Mouse (Mus musculus) hindbrain, embryonic 13.5 days (tissue): ENCODE data around the gene Ndufaf2. TPM values are rescaled to one million over a fixed set of nuclear protein-coding genes. Genes with fewer than 3 reads are reported as not detected.
A peak's percentile ranks its signal among the peaks of the same experiment; 100 is the strongest.

Source experiments
- ATAC-seq: fragments of 200-750 bp; cut with Nextera tagmentation; 2 replicates; pipeline ENCODE4 v1.8.0; 2017; ENCODE audit warnings: moderate TSS enrichment; ENCODE audit not compliant: low FRiP score
- H3K27ac ChIP-seq: fragments of 300-500 bp; sonication (generic); 2 replicates; pipeline ENCODE4 v1.5.1; 2015; ENCODE audit warnings: inconsistent platforms, mild to moderate bottlenecking, moderate library complexity
- H3K27me3 ChIP-seq: fragments of 300-500 bp; sonication (generic); 2 replicates; pipeline ENCODE4 v1.6.1; 2015; ENCODE audit warnings: mild to moderate bottlenecking, inconsistent platforms
- H3K36me3 ChIP-seq: fragments of 300-500 bp; sonication (generic); 2 replicates; pipeline ENCODE4 v1.6.1; 2015; ENCODE audit warnings: mild to moderate bottlenecking, inconsistent platforms
- H3K4me1 ChIP-seq: fragments of 300-500 bp; sonication (generic); replicated peaks from 2 replicates; pipeline ENCODE4 v1.6.1; 2015; ENCODE audit warnings: inconsistent platforms
- H3K4me2 ChIP-seq: fragments of 300-500 bp; sonication (generic); 2 replicates; pipeline ENCODE4 v1.6.1; 2015; ENCODE audit warnings: inconsistent platforms, mild to moderate bottlenecking, moderate library complexity
- H3K4me3 ChIP-seq: fragments of 300-500 bp; sonication (generic); 2 replicates; pipeline ENCODE4 v1.5.1; 2015; ENCODE audit warnings: mild to moderate bottlenecking, inconsistent platforms
- H3K9ac ChIP-seq: fragments of 300-500 bp; sonication (generic); 2 replicates; pipeline ENCODE4 v1.6.1; 2015; ENCODE audit warnings: mild to moderate bottlenecking, inconsistent platforms
- H3K9me3 ChIP-seq: fragments of 300-500 bp; sonication (generic); 2 replicates; pipeline ENCODE4 v1.6.1; 2016; ENCODE audit warnings: inconsistent platforms
- WGBS: fragments of 180-500 bp; shearing (Covaris S2); methylation state at CpG from one replicate; pipeline ENCODE4 v1.1.7; 2015; 5-methylcytosine and 5-hydroxymethylcytosine counted together
- polyA plus RNA-seq: library from polyadenylated mRNA; unstranded; fragments of >200 nt; fragmentation: Nextera tagmentation; extraction: Ambion mirVana; gene quantifications from 2 replicates; pipeline ENCODE4 v1.2.1, GENCODE M21; 2015

The Ndufaf2 gene
- 77.6 and 88.2 TPM in 2 replicates for polyA plus RNA-seq

- Histone ChIP-seq H3K4me1 (peaks cover 18% of the 10 kb centered on the region), H3K9me3 (no peaks in the 10 kb centered on the region), H3K36me3 (peaks cover 14% of the 10 kb centered on the region), H3K4me2 (peak within 1 kb of the TSS; percentile 93), H3K9ac (peak within 1 kb of the TSS; percentile 82), H3K27ac (peak within 1 kb of the TSS; percentile 41), H3K4me3 (peak within 1 kb of the TSS; percentile 76), H3K27me3 (no peaks in the 10 kb centered on the region)
- WGBS: 1% methylated on average over 47 of the region's 47 CpGs
- ATAC-seq: peak; percentile 98
Observed at GRCm38 (mm10) chr13:108158465-108159240, at the start of gene Ndufaf2, which contains the start of gene Ercc8. Ndufaf2 (minus strand) TSS chr13:108158623. Ercc8 (plus strand) TSS chr13:108158731.

- no peak overlapping the region for H3K4me2 ChIP-seq
- no peak overlapping the region for H3K4me3 ChIP-seq
- no peak overlapping the region for H3K9ac ChIP-seq
- H3K36me3 ChIP-seq: no peaks in the 10 kb centered on the region
- no peaks in the 10 kb centered on the region for H3K9me3 ChIP-seq
- no peak for ATAC-seq
- H3K4me1 ChIP-seq: no peaks in the 10 kb centered on the region
- no peak overlapping the region for H3K27ac ChIP-seq
- H3K27me3 ChIP-seq: peaks cover 10% of the 10 kb centered on the region
- 74% methylated on average over 5 of the region's 5 CpGs for WGBS
Observed at GRCm38 (mm10) chr13:108208090-108208489, 49.7 kb upstream of the Ndufaf2 start.

- H3K9ac ChIP-seq: no peak overlapping the region
- no peaks in the 10 kb centered on the region for H3K4me1 ChIP-seq
- H3K27ac ChIP-seq: no peak overlapping the region
- no peak for ATAC-seq
- peaks cover 6% of the 10 kb centered on the region for H3K27me3 ChIP-seq
- WGBS: 81% methylated on average over 2 of the region's 2 CpGs
- H3K9me3 ChIP-seq: no peaks in the 10 kb centered on the region
- no peaks in the 10 kb centered on the region for H3K36me3 ChIP-seq
- no peak overlapping the region for H3K4me2 ChIP-seq
- no peak overlapping the region for H3K4me3 ChIP-seq
Observed at GRCm38 (mm10) chr13:108207447-108207846, 49.0 kb upstream of the Ndufaf2 start.

GRCm38 (mm10) chr13:108204857-108205256, 46.4 kb upstream of the Ndufaf2 start:
- Histone ChIP-seq H3K27me3 (no peaks in the 10 kb centered on the region), H3K27ac (no peak overlapping the region), H3K4me1 (no peaks in the 10 kb centered on the region), H3K4me3 (no peak overlapping the region), H3K36me3 (no peaks in the 10 kb centered on the region), H3K9me3 (no peaks in the 10 kb centered on the region), H3K4me2 (no peak overlapping the region), H3K9ac (no peak overlapping the region)
- no peak for ATAC-seq
- WGBS: 87% methylated on average over 3 of the region's 3 CpGs

- no peak overlapping the region for H3K9ac ChIP-seq
- no peak for ATAC-seq
- H3K4me2 ChIP-seq: no peak overlapping the region
- no peak overlapping the region for H3K4me3 ChIP-seq
- no peaks in the 10 kb centered on the region for H3K4me1 ChIP-seq
- no peak overlapping the region for H3K27ac ChIP-seq
- H3K27me3 ChIP-seq: no peaks in the 10 kb centered on the region
- peaks cover 21% of the 10 kb centered on the region for H3K36me3 ChIP-seq
- H3K9me3 ChIP-seq: no peaks in the 10 kb centered on the region
- WGBS: 93% methylated on average over 6 of the region's 6 CpGs
Observed at GRCm38 (mm10) chr13:108195474-108195873, 37.1 kb upstream of the Ndufaf2 start.

GRCm38 (mm10) chr13:108191074-108191720, 32.8 kb upstream of the Ndufaf2 start:
- WGBS: 65% methylated on average over 11 of the region's 11 CpGs
- H3K9me3 ChIP-seq: no peaks in the 10 kb centered on the region
- no peak overlapping the region for H3K4me2 ChIP-seq
- H3K4me1 ChIP-seq: no peaks in the 10 kb centered on the region
- no peak overlapping the region for H3K4me3 ChIP-seq
- no peak overlapping the region for H3K27ac ChIP-seq
- peaks cover 33% of the 10 kb centered on the region for H3K36me3 ChIP-seq
- no peak overlapping the region for H3K9ac ChIP-seq
- ATAC-seq: 0 out of 2 replicates have a peak, but pooled peaks have one; percentile 59
- no peaks in the 10 kb centered on the region for H3K27me3 ChIP-seq

- H3K27ac ChIP-seq: no peak overlapping the region
- 94% methylated on average over 4 of the region's 4 CpGs for WGBS
- H3K4me1 ChIP-seq: no peaks in the 10 kb centered on the region
- H3K9ac ChIP-seq: no peak overlapping the region
- H3K27me3 ChIP-seq: no peaks in the 10 kb centered on the region
- H3K36me3 ChIP-seq: peaks cover 38% of the 10 kb centered on the region
- no peak overlapping the region for H3K4me2 ChIP-seq
- no peak for ATAC-seq
- no peak overlapping the region for H3K4me3 ChIP-seq
- no peaks in the 10 kb centered on the region for H3K9me3 ChIP-seq
Observed at GRCm38 (mm10) chr13:108187994-108188393, 29.6 kb upstream of the Ndufaf2 start.

GRCm38 (mm10) chr13:108185530-108185929, 27.1 kb upstream of the Ndufaf2 start:
- Histone ChIP-seq H3K4me1 (no peaks in the 10 kb centered on the region), H3K9me3 (no peaks in the 10 kb centered on the region), H3K27ac (no peak overlapping the region), H3K4me2 (no peak overlapping the region), H3K4me3 (no peak overlapping the region), H3K9ac (no peak overlapping the region), H3K27me3 (no peaks in the 10 kb centered on the region), H3K36me3 (peaks cover 60% of the 10 kb centered on the region)
- ATAC-seq: no peak
- 95% methylated on average over 3 of the region's 3 CpGs for WGBS

- peaks cover 62% of the 10 kb centered on the region for H3K36me3 ChIP-seq
- H3K27me3 ChIP-seq: no peaks in the 10 kb centered on the region
- H3K4me2 ChIP-seq: no peak overlapping the region
- no peak overlapping the region for H3K4me3 ChIP-seq
- ATAC-seq: no peak
- no peaks in the 10 kb centered on the region for H3K4me1 ChIP-seq
- H3K27ac ChIP-seq: no peak overlapping the region
- no peak overlapping the region for H3K9ac ChIP-seq
- H3K9me3 ChIP-seq: no peaks in the 10 kb centered on the region
Observed at GRCm38 (mm10) chr13:108184743-108185255, 26.4 kb upstream of the Ndufaf2 start.

- H3K36me3 ChIP-seq: peaks cover 73% of the 10 kb centered on the region
- no peaks in the 10 kb centered on the region for H3K9me3 ChIP-seq
- WGBS: 88% methylated on average over 5 of the region's 5 CpGs
- H3K27ac ChIP-seq: no peak overlapping the region
- H3K4me2 ChIP-seq: no peak overlapping the region
- H3K4me3 ChIP-seq: no peak overlapping the region
- no peaks in the 10 kb centered on the region for H3K4me1 ChIP-seq
- H3K9ac ChIP-seq: no peak overlapping the region
- ATAC-seq: no peak
- H3K27me3 ChIP-seq: no peaks in the 10 kb centered on the region
Observed at GRCm38 (mm10) chr13:108180821-108181220, 22.4 kb upstream of the Ndufaf2 start.

- Histone ChIP-seq H3K36me3 (peaks cover 66% of the 10 kb centered on the region), H3K27ac (no peak overlapping the region)
- WGBS: 85% methylated on average over 8 of the region's 8 CpGs
Observed at GRCm38 (mm10) chr13:108179618-108180017, 21.2 kb upstream of the Ndufaf2 start.

GRCm38 (mm10) chr13:108170511-108170910, 12.1 kb upstream of the Ndufaf2 start:
- H3K36me3 ChIP-seq: peaks cover 36% of the 10 kb centered on the region
- H3K27ac ChIP-seq: no peak overlapping the region
- no peaks in the 10 kb centered on the region for H3K4me1 ChIP-seq
- WGBS: 90% methylated on average over 8 of the region's 8 CpGs
- no peak for ATAC-seq
- H3K9me3 ChIP-seq: no peaks in the 10 kb centered on the region
- no peak overlapping the region for H3K4me2 ChIP-seq
- no peak overlapping the region for H3K9ac ChIP-seq
- no peak overlapping the region for H3K4me3 ChIP-seq
- H3K27me3 ChIP-seq: no peaks in the 10 kb centered on the region

More at GRCm38 (mm10) chr13:108179618-108180017, 21.2 kb upstream of the Ndufaf2 start:
- H3K9me3 ChIP-seq: no peaks in the 10 kb centered on the region
- ATAC-seq: no peak
- no peaks in the 10 kb centered on the region for H3K27me3 ChIP-seq
- H3K4me3 ChIP-seq: no peak overlapping the region
- no peak overlapping the region for H3K4me2 ChIP-seq
- no peak overlapping the region for H3K9ac ChIP-seq
- no peaks in the 10 kb centered on the region for H3K4me1 ChIP-seq
